Mouse (Mus musculus) cerebellum, adult 2 months (tissue): ENCODE measurements around the gene Hepacam. TPM values are rescaled to one million over a fixed set of nuclear protein-coding genes. Genes with fewer than 3 reads are reported as not detected.

Experiments
- DNase-seq, 2 experiments: peaks; one replicate each; pipeline ENCODE4 v3.0.0; 2021
- H3K27ac ChIP-seq: fragments of 200-500 bp; 2 replicates; pipeline ENCODE4 v1.5.1; 2012; ENCODE audit warnings: low read length, control low read depth, inconsistent platforms; ENCODE audit not compliant: insufficient read depth
- H3K27me3 ChIP-seq: fragments of 200-500 bp; 2 replicates; pipeline ENCODE4 v1.6.1; 2012; ENCODE audit warnings: inconsistent platforms, mild to moderate bottlenecking, low read length, moderate library complexity; ENCODE audit not compliant: control insufficient read depth, insufficient read depth
- H3K4me1 ChIP-seq: fragments of 200-500 bp; 2 replicates; pipeline ENCODE4 v1.6.1; 2011; ENCODE audit warnings: low read length; ENCODE audit not compliant: control insufficient read depth, insufficient read depth
- H3K4me3 ChIP-seq: fragments of 200-500 bp; replicated peaks from 2 replicates; pipeline ENCODE3; 2011; ENCODE audit warnings: mild to moderate bottlenecking, low read depth, low read length, control low read depth; ENCODE audit not compliant: insufficient read depth
- CTCF ChIP-seq: fragments of 200-500 bp; IDR thresholded peaks from 2 replicates; pipeline ENCODE4 v1.5.1; 2011; ENCODE audit warnings: low read depth, mild to moderate bottlenecking, control low read depth, low read length, moderate library complexity, borderline replicate concordance; ENCODE audit not compliant: insufficient read depth
- POLR2A ChIP-seq: fragments of 200-500 bp; IDR thresholded peaks from 2 replicates; pipeline ENCODE4 v1.6.1; 2011; ENCODE audit warnings: low read length, control low read depth, borderline replicate concordance; ENCODE audit not compliant: insufficient read depth
- WGBS: fragments of 180-500 bp; shearing (Covaris S2); methylation state at CpG from one replicate; pipeline ENCODE4 v1.1.7; 2018; 5-methylcytosine and 5-hydroxymethylcytosine counted together
- polyA plus RNA-seq: library from polyadenylated mRNA; depleted of rRNA; stranded (reverse); fragments of >200 nt; gene quantifications from 2 replicates; pipeline ENCODE4 v1.2.3, GENCODE M21; 2012

Hepacam gene
- polyA plus RNA-seq, 1 experiment, result 119 TPM

GRCm38 (mm10) chr9:37368081-37368830 lies 1.1 kb downstream of the Hepacam start:
- Histone ChIP-seq H3K4me3 (peak overlapping the region; percentile 47), H3K27me3 (no peaks in the 10 kb centered on the region), H3K27ac (peak overlapping the region; percentile 46; the same call in 1 of the 2 replicates), H3K4me1 (no peaks in the 10 kb centered on the region)
- 82% methylated on average over 11 of the region's 11 CpGs for WGBS
- DNase-seq, result no peak
- no peak for TF ChIP-seq CTCF
- no peak for TF ChIP-seq POLR2A

- H3K4me3 ChIP-seq, result peak overlapping the region; percentile 5
- no peaks in the 10 kb centered on the region for H3K27me3 ChIP-seq
- TF ChIP-seq POLR2A (no peak), CTCF (no peak)
- H3K4me1 ChIP-seq, result no peaks in the 10 kb centered on the region
- 70% methylated on average over 8 of the region's 8 CpGs for WGBS
- no peak for DNase-seq
- H3K27ac ChIP-seq, result peak overlapping the region; percentile 64; the same call in 1 of the 2 replicates
Measured at GRCm38 (mm10) chr9:37368860-37369259, 1.7 kb downstream of the Hepacam start.

GRCm38 (mm10) chr9:37371232-37371801 lies 4.2 kb downstream of the Hepacam start:
- no peak for TF ChIP-seq CTCF
- Histone ChIP-seq H3K4me1 (no peaks in the 10 kb centered on the region), H3K27me3 (no peaks in the 10 kb centered on the region), H3K27ac (no peak overlapping the region), H3K4me3 (no peak overlapping the region)
- WGBS, result 83% methylated on average over 7 of the region's 7 CpGs
- no peak for DNase-seq

- Histone ChIP-seq H3K27ac (no peak overlapping the region), H3K4me1 (no peaks in the 10 kb centered on the region), H3K27me3 (no peaks in the 10 kb centered on the region), H3K4me3 (no peak overlapping the region)
- TF ChIP-seq POLR2A (no peak), CTCF (no peak)
- DNase-seq, result no peak
- 68% methylated on average over 5 of the region's 5 CpGs for WGBS
Measured at GRCm38 (mm10) chr9:37375718-37376117, 8.6 kb downstream of the Hepacam start.

GRCm38 (mm10) chr9:37383161-37383560 lies 16.0 kb downstream of the Hepacam start:
- WGBS, result 89% methylated on average over 6 of the region's 6 CpGs

GRCm38 (mm10) chr9:37384284-37385182 lies 17.4 kb downstream of the Hepacam start:
- no peak for TF ChIP-seq CTCF
- TF ChIP-seq POLR2A, result no peak
- Histone ChIP-seq H3K4me3 (no peak overlapping the region), H3K4me1 (no peaks in the 10 kb centered on the region), H3K27ac (no peak overlapping the region), H3K27me3 (no peaks in the 10 kb centered on the region)
- WGBS, result 6% methylated on average over 54 of the region's 54 CpGs
- peak in 1 of 2 experiments; percentile 16 for DNase-seq

More at GRCm38 (mm10) chr9:37383161-37383560, 16.0 kb downstream of the Hepacam start:
- DNase-seq, result no peak
- no peaks in the 10 kb centered on the region for H3K27me3 ChIP-seq
- H3K27ac ChIP-seq, result no peak overlapping the region
- H3K4me1 ChIP-seq, result no peaks in the 10 kb centered on the region
- H3K4me3 ChIP-seq, result no peak overlapping the region
- no peak for TF ChIP-seq CTCF
- TF ChIP-seq POLR2A, result no peak

- TF ChIP-seq POLR2A (no peak), CTCF (no peak)
- Histone ChIP-seq H3K4me1 (no peaks in the 10 kb centered on the region), H3K27me3 (no peaks in the 10 kb centered on the region), H3K4me3 (no peak overlapping the region), H3K27ac (no peak overlapping the region)
- 66% methylated on average over 2 of the region's 2 CpGs for WGBS
- no peak for DNase-seq
Measured at GRCm38 (mm10) chr9:37390891-37391290, 23.7 kb downstream of the Hepacam start.
